Comparison of ENCODE assay signal across 8 mouse cellular contexts in genomic region chr1:89750921-89751320, GRCm38 (mm10).
DNase-seq lines count a peak whose midpoint lies in the region; ATAC-seq lines count a peak whose summit lies in the region.

No protein-coding gene starts in this region.

- H3K4me2 ChIP-seq in heart, embryonic 16.5 days (ENCODE audit: low read depth, low read length): peak overlapping the region; percentile 64
- peak overlapping the region; percentile 46 for H3K4me2 ChIP-seq in hindbrain, embryonic 16.5 days (ENCODE audit: low read length)
- peak overlapping the region; percentile 37 for H3K4me2 ChIP-seq in midbrain, embryonic 15.5 days

- DNase-seq in heart, adult 9 months (ENCODE audit: low spot score in 2 of 2): no peak
- DNase-seq in embryo, embryonic 11 days: peak; percentile 74
- no peak for DNase-seq in urinary bladder, postnatal 4 days (ENCODE audit: low spot score in 2 of 2)
- DNase-seq in adrenal gland, adult 2 months: no peak
- no peak for DNase-seq in MN1 (ENCODE audit: low spot score)

- no peaks in the 10 kb centered on the region for H3K27me3 ChIP-seq in heart, embryonic 16.5 days (ENCODE audit: control insufficient read depth, insufficient read depth, low read length)
- H3K27me3 ChIP-seq in hindbrain, embryonic 16.5 days (replicated peaks; ENCODE audit: control insufficient read depth, insufficient read depth, low read length): no peaks in the 10 kb centered on the region
- peaks cover 10% of the 10 kb centered on the region; the same call in 1 of the 2 replicates for H3K27me3 ChIP-seq in midbrain, embryonic 15.5 days (replicated peaks)

- H3K4me1 ChIP-seq in heart, embryonic 16.5 days (ENCODE audit: control insufficient read depth, insufficient read depth, low read length): peaks cover 12% of the 10 kb centered on the region
- peaks cover 25% of the 10 kb centered on the region for H3K4me1 ChIP-seq in hindbrain, embryonic 16.5 days (ENCODE audit: control insufficient read depth, insufficient read depth, low read depth, low read length)
- H3K4me1 ChIP-seq in midbrain, embryonic 15.5 days: peaks cover 35% of the 10 kb centered on the region

- peak overlapping the region; percentile 35 for H3K4me3 ChIP-seq in heart, embryonic 16.5 days (ENCODE audit: low read length)
- no peak overlapping the region for H3K4me3 ChIP-seq in hindbrain, embryonic 16.5 days (ENCODE audit: low read length)
- no peak overlapping the region for H3K4me3 ChIP-seq in midbrain, embryonic 15.5 days

- no peak for ATAC-seq in heart, embryonic 16.5 days (replicated peaks; ENCODE audit: extremely low read depth, insufficient read depth, low FRiP score)
- ATAC-seq in hindbrain, embryonic 16.5 days: peak; percentile 83
- ATAC-seq in midbrain, embryonic 15.5 days (replicated peaks): peak; percentile 72

- H3K27ac ChIP-seq in heart, embryonic 16.5 days (ENCODE audit: low read length): no peak overlapping the region
- H3K27ac ChIP-seq in hindbrain, embryonic 16.5 days (ENCODE audit: low read depth, low read length): peak overlapping the region; percentile 39; the same call in 1 of the 2 replicates
- H3K27ac ChIP-seq in midbrain, embryonic 15.5 days: peak overlapping the region; percentile 67

- no peaks in the 10 kb centered on the region for H3K9me3 ChIP-seq in heart, embryonic 16.5 days (replicated peaks; ENCODE audit: control insufficient read depth, low read length)
- no peaks in the 10 kb centered on the region for H3K9me3 ChIP-seq in hindbrain, embryonic 16.5 days (ENCODE audit: control insufficient read depth, low read length)
- no peaks in the 10 kb centered on the region for H3K9me3 ChIP-seq in midbrain, embryonic 15.5 days

- no peaks in the 10 kb centered on the region for H3K36me3 ChIP-seq in heart, embryonic 16.5 days (ENCODE audit: control insufficient read depth, insufficient read depth)
- no peaks in the 10 kb centered on the region for H3K36me3 ChIP-seq in hindbrain, embryonic 16.5 days (ENCODE audit: control insufficient read depth, insufficient read depth, low read length)
- H3K36me3 ChIP-seq in midbrain, embryonic 15.5 days (replicated peaks): 0 out of 2 replicates have a peak, but pooled peaks cover 3% of the 10 kb centered on the region

- H3K9ac ChIP-seq in heart, embryonic 16.5 days (ENCODE audit: low read length): no peak overlapping the region
- no peak overlapping the region for H3K9ac ChIP-seq in hindbrain, embryonic 16.5 days (ENCODE audit: low read depth, low read length)
- no peak overlapping the region for H3K9ac ChIP-seq in midbrain, embryonic 15.5 days

- WGBS in heart, embryonic 16.5 days: 22% methylated on average over 21 of the region's 21 CpGs
- WGBS in hindbrain, embryonic 16.5 days: 7% methylated on average over 21 of the region's 21 CpGs
- WGBS in midbrain, embryonic 15.5 days: 7% methylated on average over 21 of the region's 21 CpGs
